Mouse (Mus musculus) lung, adult 2 months (tissue): ENCODE results near the gene Olfr937. TPM values are rescaled to one million over a fixed set of nuclear protein-coding genes. Genes with fewer than 3 reads are reported as not detected.

ENCODE experiments used
- DNase-seq: peaks from one replicate; pipeline ENCODE4 v3.0.0; 2022
- H3K4me1 ChIP-seq: fragments of 200-500 bp; 2 replicates; pipeline ENCODE4 v1.6.1; 2011; ENCODE audit warnings: low read length; ENCODE audit not compliant: control insufficient read depth, insufficient read depth
- H3K4me3 ChIP-seq: fragments of 200-500 bp; replicated peaks from 2 replicates; pipeline ENCODE3; 2011; ENCODE audit warnings: low read depth, mild to moderate bottlenecking, control low read depth, low read length; ENCODE audit errors: extremely low read depth
- CTCF ChIP-seq: fragments of 200-500 bp; IDR thresholded peaks from 2 replicates; pipeline ENCODE4 v1.5.1; 2011; ENCODE audit warnings: mild to moderate bottlenecking, low read length, control low read depth; ENCODE audit not compliant: insufficient read depth
- POLR2A ChIP-seq: fragments of 200-500 bp; IDR thresholded peaks from 2 replicates; pipeline ENCODE4 v1.6.1; 2011; ENCODE audit warnings: low read depth, mild to moderate bottlenecking, control low read depth, low read length, borderline replicate concordance; ENCODE audit errors: extremely low read depth
- WGBS: fragments of 180-500 bp; shearing (Covaris S2); methylation state at CpG from one replicate; pipeline ENCODE4 v1.1.7; 2018; 5-methylcytosine and 5-hydroxymethylcytosine counted together
- polyA plus RNA-seq: library from polyadenylated mRNA; depleted of rRNA; stranded (reverse); fragments of >200 nt; gene quantifications from 2 replicates; pipeline ENCODE4 v1.2.3, GENCODE M21; 2012; rRNA removed

Olfr937 gene
- polyA plus RNA-seq = not detected in 2 replicates

- no peak for TF ChIP-seq POLR2A
- no peak for TF ChIP-seq CTCF
- Histone ChIP-seq H3K4me3 (no peak within 1 kb of the TSS), H3K4me1 (no peaks in the 10 kb centered on the region)
- no peak for DNase-seq
- 54% methylated on average over 1 of the region's 1 CpGs for WGBS
Observed at GRCm38 (mm10) chr9:39064851-39065250, at the start of gene Olfr937. TSS of gene Olfr937 (minus strand) at chr9:39064951.

DNA sequence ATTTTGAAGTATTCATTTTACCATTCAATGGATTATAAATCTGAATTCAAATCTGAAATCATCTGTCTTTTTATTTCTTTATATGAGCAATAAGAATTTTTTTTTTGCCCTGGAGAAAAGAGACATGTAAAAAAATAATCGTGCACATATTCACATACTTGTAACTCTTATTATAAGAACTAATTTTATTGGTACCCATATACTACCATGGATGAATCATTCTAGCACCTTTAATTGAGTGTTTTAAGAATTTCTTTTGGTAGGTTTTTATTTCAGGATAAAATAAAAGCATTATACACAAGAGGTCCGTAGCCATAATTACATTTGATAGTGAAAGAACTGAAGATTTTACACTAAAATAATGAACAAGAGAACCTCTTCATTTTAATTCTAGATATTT, 14.0 kb upstream of the Olfr937 start, which contains the start of gene Olfr938:
Gene Olfr938 (minus strand): TSS at position 101 of the 400 bp plus-strand sequence.
- H3K4me1 ChIP-seq = no peaks in the 10 kb centered on the region
- DNase-seq = no peak
- 75% methylated on average over 2 of the region's 2 CpGs for WGBS
- no peak within 1 kb of the TSS for H3K4me3 ChIP-seq
- no peak for TF ChIP-seq CTCF
- TF ChIP-seq POLR2A = no peak

- 67% methylated on average over 1 of the region's 1 CpGs for WGBS
- Histone ChIP-seq H3K4me1 (no peaks in the 10 kb centered on the region), H3K4me3 (no peak within 1 kb of the TSS)
- no peak for DNase-seq
- TF ChIP-seq POLR2A (no peak), CTCF (no peak)
Observed at GRCm38 (mm10) chr9:39023277-39023676, 41.5 kb downstream of the Olfr937 start, which contains the start of gene Olfr146. TSS of gene Olfr146 (minus strand) at chr9:39023377.

Other genes with a start within 250 kb of the Olfr937 start
- not detected in 2 replicates for gene Olfr923, start 238.4 kb downstream of the Olfr937 start, polyA plus RNA-seq
- gene Olfr924, start 220.5 kb downstream of the Olfr937 start, polyA plus RNA-seq = not detected in 2 replicates
- not detected in 2 replicates for gene Olfr26, start 209.9 kb downstream of the Olfr937 start, polyA plus RNA-seq
- not detected in 2 replicates for gene Olfr926, start 187.8 kb downstream of the Olfr937 start, polyA plus RNA-seq
- not detected in 2 replicates for gene Olfr930, start 135.1 kb downstream of the Olfr937 start, polyA plus RNA-seq
- not detected in 2 replicates for gene Olfr933, start 92.6 kb downstream of the Olfr937 start, polyA plus RNA-seq
- not detected in 2 replicates for gene Olfr934, start 76.6 kb downstream of the Olfr937 start, polyA plus RNA-seq
- not detected in 2 replicates for gene Olfr935, start 65.3 kb downstream of the Olfr937 start, polyA plus RNA-seq
- not detected in 2 replicates for gene Olfr146, start 41.6 kb downstream of the Olfr937 start, polyA plus RNA-seq
- gene Olfr938, start 13.9 kb upstream of the Olfr937 start, polyA plus RNA-seq = not detected in 2 replicates
- not detected in 2 replicates for gene Olfr27, start 63.2 kb upstream of the Olfr937 start, polyA plus RNA-seq
- gene Olfr943, start 101.4 kb upstream of the Olfr937 start, polyA plus RNA-seq = not detected in 2 replicates
- gene Olfr944, start 137.0 kb upstream of the Olfr937 start, polyA plus RNA-seq = not detected in 2 replicates
- gene Olfr1537, start 185.0 kb upstream of the Olfr937 start, polyA plus RNA-seq = not detected in 2 replicates
- not detected in 2 replicates for gene Olfr945, start 211.9 kb upstream of the Olfr937 start, polyA plus RNA-seq